ENCODE assay signal across 8 mouse cellular contexts in the genomic region with DNA sequence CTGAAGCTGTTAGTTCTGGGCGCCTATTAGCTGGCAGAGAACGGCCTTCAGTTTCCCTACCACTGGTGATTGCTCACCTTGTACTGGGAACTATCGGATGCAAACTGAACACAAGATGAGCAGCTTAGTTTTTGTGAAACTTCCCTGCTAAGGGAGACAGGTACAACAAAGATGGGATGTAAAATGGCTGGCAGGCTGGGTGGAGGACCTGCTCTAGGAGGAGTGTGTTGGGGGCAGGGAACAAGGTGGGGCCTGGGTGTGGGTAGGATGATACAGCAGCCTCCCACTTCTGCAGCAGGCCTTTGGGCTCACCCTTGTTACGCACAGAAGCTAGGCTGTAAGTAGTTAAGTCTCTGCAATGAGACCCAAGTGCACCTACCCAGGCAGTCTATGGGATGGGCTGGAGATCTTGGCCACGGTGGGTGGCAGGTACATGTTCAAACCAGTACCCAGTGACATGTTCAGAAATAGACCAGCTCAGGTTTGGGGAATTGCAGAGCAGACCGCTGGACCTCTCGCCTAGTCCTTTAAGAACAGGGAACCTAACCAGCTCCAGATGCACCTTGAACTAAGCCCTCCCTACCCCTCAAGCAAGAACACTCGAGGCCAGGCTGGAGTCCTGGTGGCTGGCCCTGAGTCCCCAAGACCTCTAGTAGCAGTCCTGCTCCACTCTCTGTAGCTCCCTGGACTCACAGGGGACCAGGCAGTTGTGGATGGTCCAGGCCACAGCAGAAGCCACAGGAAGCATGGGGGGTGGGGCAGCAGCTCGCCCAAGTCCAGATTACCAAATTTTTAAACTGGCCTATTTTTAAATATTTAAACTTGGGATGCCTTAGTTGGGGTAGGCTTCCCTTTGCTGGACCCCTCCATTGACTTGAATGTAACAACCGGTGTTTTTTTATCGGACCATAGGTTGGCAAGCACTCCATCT. TPM values are rescaled to one million over a fixed set of nuclear protein-coding genes. Genes with fewer than 3 reads are reported as not detected.
DNase-seq lines count a peak whose midpoint lies in the region; ATAC-seq and TF ChIP-seq lines count a peak whose summit lies in the region.

No protein-coding gene starts in this region.

- no peak for ATAC-seq in G1E (ENCODE audit: extremely low read depth, insufficient number of reproducible peaks, low FRiP score, poor library complexity, severe bottlenecking)
- no peak for ATAC-seq in intestine, embryonic 16.5 days

- no peaks in the 10 kb centered on the region for H3K9me3 ChIP-seq in heart, embryonic 10.5 days
- H3K9me3 ChIP-seq in G1E (replicated peaks): peaks cover 13% of the 10 kb centered on the region
- no peaks in the 10 kb centered on the region for H3K9me3 ChIP-seq in erythroblast, embryonic 14.5 days (ENCODE audit: control insufficient read depth, low read length)
- no peaks in the 10 kb centered on the region for H3K9me3 ChIP-seq in intestine, embryonic 16.5 days (ENCODE audit: control insufficient read depth, low read length)

- no peak for TF ChIP-seq CTCF in G1E (IDR thresholded peaks at IDR 0.05; ENCODE audit: low read depth, low read length)

- peaks cover 42% of the 10 kb centered on the region for H3K4me1 ChIP-seq in heart, embryonic 10.5 days
- H3K4me1 ChIP-seq in G1E (ENCODE audit: insufficient read depth, low read depth, low read length): peaks cover 75% of the 10 kb centered on the region
- peaks cover 86% of the 10 kb centered on the region for H3K4me1 ChIP-seq in erythroblast, embryonic 14.5 days (ENCODE audit: control insufficient read depth)
- H3K4me1 ChIP-seq in intestine, embryonic 16.5 days (ENCODE audit: control insufficient read depth, insufficient read depth, low read length): peaks cover 50% of the 10 kb centered on the region

- H3K4me3 ChIP-seq in heart, embryonic 10.5 days: no peak overlapping the region; the same call in 1 of the 2 replicates
- peak overlapping the region; percentile 44; the same call in 1 of the 2 replicates for H3K4me3 ChIP-seq in G1E (ENCODE audit: low read depth, low read length)
- H3K4me3 ChIP-seq in erythroblast, embryonic 14.5 days (replicated peaks): peak overlapping the region; percentile 99
- 0 out of 2 replicates have a peak overlapping the region, but pooled peaks have one; percentile 100 for H3K4me3 ChIP-seq in intestine, embryonic 16.5 days (ENCODE audit: low read length)

- DNase-seq in heart, embryonic 10.5 days (ENCODE audit: low spot score): peak; percentile 91
- DNase-seq in heart, adult 18-20 months: no peak
- DNase-seq in G1E (ENCODE audit: low spot score): peak; percentile 44
- DNase-seq in neural tube, embryonic 10.5 days (ENCODE audit: extremely low spot score, low spot score): peak; percentile 40
- DNase-seq in cerebellum, postnatal 25 days: no peak
- DNase-seq in left cerebral cortex, adult 18-20 months (ENCODE audit: low spot score in 2 of 2): no peak

- H3K4me2 ChIP-seq in intestine, embryonic 16.5 days (ENCODE audit: low read depth, low read length): peak overlapping the region; percentile 35; the same call in 1 of the 2 replicates

- H3K9ac ChIP-seq in intestine, embryonic 16.5 days (ENCODE audit: low read depth, low read length): peak overlapping the region; percentile 100; the same call in 1 of the 2 replicates

- H3K36me3 ChIP-seq in heart, embryonic 10.5 days: peaks cover 44% of the 10 kb centered on the region
- H3K36me3 ChIP-seq in G1E (replicated peaks): peaks cover 97% of the 10 kb centered on the region
- peaks cover 77% of the 10 kb centered on the region for H3K36me3 ChIP-seq in erythroblast, embryonic 14.5 days (ENCODE audit: control insufficient read depth)
- peaks cover 20% of the 10 kb centered on the region for H3K36me3 ChIP-seq in intestine, embryonic 16.5 days (ENCODE audit: control insufficient read depth, insufficient read depth, low read length)

- 54% methylated on average over 11 of the region's 11 CpGs for WGBS in heart, embryonic 10.5 days
- 56% methylated on average over 11 of the region's 11 CpGs for WGBS in intestine, embryonic 16.5 days

- peak overlapping the region; percentile 67; the same call in 1 of the 2 replicates for H3K27ac ChIP-seq in heart, embryonic 10.5 days
- H3K27ac ChIP-seq in intestine, embryonic 16.5 days (ENCODE audit: low read length): peak overlapping the region; percentile 100

- no peaks in the 10 kb centered on the region for H3K27me3 ChIP-seq in heart, embryonic 10.5 days (ENCODE audit: insufficient read depth, poor library complexity, severe bottlenecking)
- no peaks in the 10 kb centered on the region for H3K27me3 ChIP-seq in G1E (ENCODE audit: insufficient read depth, low read length)
- no peaks in the 10 kb centered on the region for H3K27me3 ChIP-seq in erythroblast, embryonic 14.5 days (ENCODE audit: control insufficient read depth)
- no peaks in the 10 kb centered on the region for H3K27me3 ChIP-seq in intestine, embryonic 16.5 days (replicated peaks; ENCODE audit: control insufficient read depth, insufficient read depth, low read length)

RNA-seq across cellular contexts. Expression of a gene that starts 3.5 kb away (rescaled TPM):
- 84.8 and 109 TPM in 2 replicates for polyA plus RNA-seq in heart, embryonic 10.5 days (2016; fragmentation: Nextera tagmentation; extraction: Ambion mirVana)
- 10 to 100 TPM; 89.9 to 95.5 TPM for total RNA-seq in heart, adult 18-20 months (2021)
- total RNA-seq in G1E (2014; fragmentation: Nextera tagmentation): 45.1 and 51.4 TPM in 2 replicates
- 81.2 and 85.3 TPM in 2 replicates for total RNA-seq in G1E (2017)
- 146 and 170 TPM in 2 replicates for polyA plus RNA-seq in G1E (2012)
- polyA plus RNA-seq in erythroblast, embryonic 14.5 days (2012): 65.1 and 68.9 TPM in 2 replicates
- 141 and 160 TPM in 2 replicates for polyA plus RNA-seq in intestine, embryonic 16.5 days (2015; fragmentation: Nextera tagmentation; extraction: Ambion mirVana)
- total RNA-seq in left cerebral cortex, adult 18-20 months (2021): 100 to 1,000 TPM; 126 to 133 TPM

RNA-seq across cellular contexts. Expression of a gene that starts 5.6 kb away (rescaled TPM):
- 46.1 and 62.5 TPM in 2 replicates for polyA plus RNA-seq in heart, embryonic 10.5 days (2016; fragmentation: Nextera tagmentation; extraction: Ambion mirVana)
- 10 to 100 TPM; 17.0 to 17.4 TPM for total RNA-seq in heart, adult 18-20 months (2021)
- total RNA-seq in G1E (2014; fragmentation: Nextera tagmentation) (46.5 and 58.3 TPM in 2 replicates), G1E (2017) (22.6 and 25.9 TPM in 2 replicates)
- polyA plus RNA-seq in G1E (2012): 67.2 and 96.3 TPM in 2 replicates
- 6.6 and 8.7 TPM in 2 replicates for polyA plus RNA-seq in erythroblast, embryonic 14.5 days (2012)
- polyA plus RNA-seq in intestine, embryonic 16.5 days (2015; fragmentation: Nextera tagmentation; extraction: Ambion mirVana): 43.0 and 47.8 TPM in 2 replicates
- total RNA-seq in left cerebral cortex, adult 18-20 months (2021): 10 to 100 TPM; 41.9 to 42.4 TPM

RNA-seq across cellular contexts. Expression of a gene that starts 22.9 kb away (rescaled TPM):
- polyA plus RNA-seq in heart, embryonic 10.5 days (2016; fragmentation: Nextera tagmentation; extraction: Ambion mirVana): 3.5 TPM in 1 of 2 replicates, not detected in the other
- total RNA-seq in heart, adult 18-20 months (2021): 10 to 100 TPM in 1 of 2 experiments, 1 to 10 TPM in 1; 9.9 to 15.3 TPM
- total RNA-seq in G1E (2014; fragmentation: Nextera tagmentation): 14.0 TPM in 1 of 2 replicates, not detected in the other
- not detected in 2 replicates for total RNA-seq in G1E (2017)
- not detected in 2 replicates for polyA plus RNA-seq in G1E (2012)
- not detected in 2 replicates for polyA plus RNA-seq in erythroblast, embryonic 14.5 days (2012)
- polyA plus RNA-seq in intestine, embryonic 16.5 days (2015; fragmentation: Nextera tagmentation; extraction: Ambion mirVana): 4.1 TPM in 1 of 2 replicates, not detected in the other
- total RNA-seq in left cerebral cortex, adult 18-20 months (2021): 10 to 100 TPM; 19.0 to 19.4 TPM

RNA-seq across cellular contexts. Expression of a gene that starts 24.7 kb away (rescaled TPM):
- polyA plus RNA-seq in heart, embryonic 10.5 days (2016; fragmentation: Nextera tagmentation; extraction: Ambion mirVana): 31.0 and 39.2 TPM in 2 replicates
- 10 to 100 TPM; 29.6 to 31.5 TPM for total RNA-seq in heart, adult 18-20 months (2021)
- total RNA-seq in G1E (2014; fragmentation: Nextera tagmentation) (35.4 and 44.9 TPM in 2 replicates), G1E (2017) (36.1 and 36.8 TPM in 2 replicates)
- polyA plus RNA-seq in G1E (2012): 20.2 and 26.6 TPM in 2 replicates
- polyA plus RNA-seq in erythroblast, embryonic 14.5 days (2012): 1.5 and 1.7 TPM in 2 replicates
- 26.0 and 29.1 TPM in 2 replicates for polyA plus RNA-seq in intestine, embryonic 16.5 days (2015; fragmentation: Nextera tagmentation; extraction: Ambion mirVana)
- 10 to 100 TPM; 34.1 to 35.3 TPM for total RNA-seq in left cerebral cortex, adult 18-20 months (2021)

RNA-seq across cellular contexts. Expression of a gene that starts 28.5 kb away (rescaled TPM):
- polyA plus RNA-seq in heart, embryonic 10.5 days (2016; fragmentation: Nextera tagmentation; extraction: Ambion mirVana): 0.04 TPM in 1 of 2 replicates, not detected in the other
- under 1 TPM in 1 of 2 experiments, not detected in 1; 0.18 TPM for total RNA-seq in heart, adult 18-20 months (2021)
- total RNA-seq in G1E (2014; fragmentation: Nextera tagmentation) (not detected in 2 replicates), G1E (2017) (0.05 and 0.06 TPM in 2 replicates)
- not detected in 2 replicates for polyA plus RNA-seq in G1E (2012)
- not detected in 2 replicates for polyA plus RNA-seq in erythroblast, embryonic 14.5 days (2012)
- 0.05 TPM in 1 of 2 replicates, not detected in the other for polyA plus RNA-seq in intestine, embryonic 16.5 days (2015; fragmentation: Nextera tagmentation; extraction: Ambion mirVana)
- 10 to 100 TPM; 58.9 to 60.7 TPM for total RNA-seq in left cerebral cortex, adult 18-20 months (2021)

Comparison
In these comparisons a context has a peak if more than half of its experiments do, and no peak if none do; other contexts are left out.
1. DNase-seq: peak in heart, embryonic 10.5 days (single experiment), G1E (single experiment) and neural tube, embryonic 10.5 days (single experiment); none in heart, adult 18-20 months (0 of 2), cerebellum, postnatal 25 days (0 of 2) and left cerebral cortex, adult 18-20 months (0 of 2).